ENCODE assay signal across 26 mouse cellular contexts in genomic region chr12:76619847-76620246, GRCm38 (mm10).
DNase-seq lines count a peak whose midpoint lies in the region; ATAC-seq lines count a peak whose summit lies in the region.
"Had no signal": no experiment of that assay in that cellular context is flagged by ENCODE, and none has a peak within 500 bp of the region (broad histone marks: within the 10 kb centered on the region; RNA-seq: fewer than 3 reads in every experiment).

No protein-coding gene starts in this region.

- peaks cover 20% of the 10 kb centered on the region for H3K4me1 ChIP-seq in limb, embryonic 12.5 days (replicated peaks)
- H3K4me1 ChIP-seq in limb, embryonic 10.5 days, result peaks cover 37% of the 10 kb centered on the region

- no peaks in the 10 kb centered on the region for H3K27me3 ChIP-seq in limb, embryonic 12.5 days
- H3K27me3 ChIP-seq in limb, embryonic 10.5 days (ENCODE audit: low read depth, poor library complexity, severe bottlenecking), result 0 out of 2 replicates have a peak, but pooled peaks cover 6% of the 10 kb centered on the region
- H3K27me3 ChIP-seq: embryonic facial prominence, embryonic 13.5 days; heart, embryonic 13.5 days had no signal

- no peak overlapping the region for H3K4me2 ChIP-seq in limb, embryonic 12.5 days
- H3K4me2 ChIP-seq: embryonic facial prominence, embryonic 13.5 days; heart, embryonic 13.5 days; hindbrain, embryonic 14.5 days had no signal

- no peak for DNase-seq in limb, embryonic 10.5 days (ENCODE audit: low spot score)
- peak; percentile 21 for DNase-seq in retina, postnatal 1 day
- DNase-seq in retina, embryonic 14.5 days (ENCODE audit: low spot score), result no peak
- DNase-seq in embryo, embryonic 10.5 days (ENCODE audit: low spot score), result no peak
- DNase-seq: adrenal gland, adult 2 months; adrenal gland, postnatal 14 days; cerebellum, adult 11 months; cerebellum, adult 2 months; cerebellum, adult 9-11 months; cerebellum, postnatal 25 days; embryo, embryonic 11 days; gastrocnemius, postnatal 10 days; gastrocnemius, postnatal 36 days; heart, adult 2 months; heart, postnatal 14 days; heart, postnatal 4 days had no signal

- 48% methylated on average over 5 of the region's 5 CpGs for WGBS in limb, embryonic 12.5 days
- WGBS in limb, embryonic 10.5 days, result 55% methylated on average over 5 of the region's 5 CpGs

- ATAC-seq in limb, embryonic 12.5 days (ENCODE audit: insufficient number of reproducible peaks, insufficient read depth, low FRiP score, low TSS enrichment, low read depth), result no peak
- peak; percentile 30; the same call in 1 of the 2 replicates for ATAC-seq in erythroid progenitor cell, adult 5-6 weeks (replicated peaks; ENCODE audit: low FRiP score, poor library complexity, severe bottlenecking)
- ATAC-seq: CD4-positive, CD25-positive, alpha-beta regulatory T cell, adult 4 months; forebrain, embryonic 16.5 days; hindbrain, postnatal 0 days had no signal

- H3K9me3 ChIP-seq in limb, embryonic 12.5 days, result peaks cover 6% of the 10 kb centered on the region; the same call in 1 of the 2 replicates
- H3K9me3 ChIP-seq in limb, embryonic 10.5 days (replicated peaks), result no peaks in the 10 kb centered on the region
- H3K9me3 ChIP-seq: embryonic facial prominence, embryonic 10.5 days; embryonic facial prominence, embryonic 13.5 days; heart, embryonic 10.5 days; heart, embryonic 13.5 days had no signal

- no peak overlapping the region for H3K4me3 ChIP-seq in limb, embryonic 12.5 days (replicated peaks)
- no peak overlapping the region for H3K4me3 ChIP-seq in limb, embryonic 10.5 days
- H3K4me3 ChIP-seq: embryonic facial prominence, embryonic 10.5 days; embryonic facial prominence, embryonic 13.5 days; heart, adult 2 months; heart, embryonic 10.5 days; heart, embryonic 13.5 days had no signal

- H3K9ac ChIP-seq in limb, embryonic 12.5 days (replicated peaks), result 0 out of 2 replicates have a peak overlapping the region, but pooled peaks have one; percentile 2
- H3K9ac ChIP-seq: embryonic facial prominence, embryonic 13.5 days; heart, embryonic 13.5 days; hindbrain, embryonic 14.5 days had no signal

- no peak overlapping the region for H3K27ac ChIP-seq in limb, embryonic 12.5 days
- no peak overlapping the region for H3K27ac ChIP-seq in limb, embryonic 10.5 days
- H3K27ac ChIP-seq: embryonic facial prominence, embryonic 10.5 days; embryonic facial prominence, embryonic 13.5 days; heart, adult 2 months; heart, embryonic 10.5 days; heart, embryonic 13.5 days; hindbrain, embryonic 14.5 days; hindbrain, postnatal 0 days had no signal

- H3K36me3 ChIP-seq in limb, embryonic 12.5 days, result no peaks in the 10 kb centered on the region
- H3K36me3 ChIP-seq in limb, embryonic 10.5 days, result no peaks in the 10 kb centered on the region
- H3K36me3 ChIP-seq: embryonic facial prominence, embryonic 10.5 days; embryonic facial prominence, embryonic 13.5 days had no signal
